Mouse (Mus musculus) forebrain, embryonic 11.5 days (tissue): ENCODE data around the gene Car7. TPM values are rescaled to one million over a fixed set of nuclear protein-coding genes. Genes with fewer than 3 reads are reported as not detected.
A peak's percentile ranks its signal among the peaks of the same experiment; 100 is the strongest.

ENCODE experiments used
- ATAC-seq: fragments of 200-750 bp; cut with Nextera tagmentation; replicated peaks from 2 replicates; pipeline ENCODE4 v1.8.0; 2017; ENCODE audit warnings: moderate TSS enrichment; ENCODE audit not compliant: low FRiP score
- DNase-seq: peaks from one replicate; pipeline ENCODE4 v3.0.0-alpha.2; 2017; ENCODE audit warnings: low spot score
- H3K27ac ChIP-seq: fragments of 300-500 bp; sonication (generic); 2 replicates; pipeline ENCODE4 v1.5.1; 2014; ENCODE audit warnings: low read depth, low read length
- H3K27me3 ChIP-seq: fragments of 300-500 bp; sonication (generic); 2 replicates; pipeline ENCODE4 v1.6.1; 2014; ENCODE audit warnings: mild to moderate bottlenecking, low read length, mixed read lengths; ENCODE audit not compliant: control insufficient read depth, insufficient read depth
- H3K36me3 ChIP-seq: fragments of 300-500 bp; sonication (generic); 2 replicates; pipeline ENCODE4 v1.6.1; 2014; ENCODE audit warnings: mild to moderate bottlenecking, low read length, moderate library complexity, mixed read lengths; ENCODE audit not compliant: control insufficient read depth, insufficient read depth
- H3K4me1 ChIP-seq: fragments of 300-500 bp; sonication (generic); replicated peaks from 2 replicates; pipeline ENCODE4 v1.6.1; 2014; ENCODE audit warnings: low read length, mixed read lengths; ENCODE audit not compliant: control insufficient read depth, insufficient read depth
- H3K4me2 ChIP-seq: fragments of 300-500 bp; sonication (generic); 2 replicates; pipeline ENCODE4 v1.6.1; 2014; ENCODE audit warnings: low read depth, mild to moderate bottlenecking, low read length, moderate library complexity, mixed read lengths; ENCODE audit not compliant: severe bottlenecking
- H3K4me3 ChIP-seq: fragments of 300-500 bp; sonication (generic); 2 replicates; pipeline ENCODE4 v1.5.1; 2014; ENCODE audit warnings: low read depth, low read length
- H3K9ac ChIP-seq: fragments of 300-500 bp; sonication (generic); 2 replicates; pipeline ENCODE4 v1.6.1; 2014; ENCODE audit warnings: low read length
- H3K9me3 ChIP-seq: fragments of 300-500 bp; sonication (generic); 2 replicates; pipeline ENCODE4 v1.6.1; 2016; ENCODE audit warnings: low read length, mixed read lengths; ENCODE audit not compliant: control insufficient read depth
- WGBS: fragments of 180-500 bp; shearing (Covaris S2); extraction: QIAGEN DNeasy Blood & Tissue Kit; methylation state at CpG from one replicate; pipeline ENCODE4 v1.1.7; 2014; 5-methylcytosine and 5-hydroxymethylcytosine counted together
- polyA plus RNA-seq: library from polyadenylated mRNA; unstranded; fragments of >200 nt; fragmentation: Nextera tagmentation; extraction: Ambion mirVana; gene quantifications from 2 replicates; pipeline ENCODE4 v1.2.1, GENCODE M21; 2014

Gene Car7
- polyA plus RNA-seq, 1 experiment from 2014 or later = 0.79 TPM

GRCm38 (mm10) chr8:104555191-104555590 is 20.7 kb downstream of the Car7 start:
- Histone ChIP-seq H3K27ac (no peak overlapping the region), H3K4me3 (no peak overlapping the region), H3K36me3 (no peaks in the 10 kb centered on the region), H3K27me3 (no peaks in the 10 kb centered on the region), H3K4me1 (no peaks in the 10 kb centered on the region), H3K9me3 (no peaks in the 10 kb centered on the region), H3K4me2 (no peak overlapping the region), H3K9ac (no peak overlapping the region)
- ATAC-seq (no peak), DNase-seq (no peak)
- WGBS = 90% methylated on average over 4 of the region's 4 CpGs

GRCm38 (mm10) chr8:104557226-104557625 is 22.7 kb downstream of the Car7 start:
- no peak for DNase-seq
- H3K4me2 ChIP-seq = no peak overlapping the region
- 87% methylated on average over 7 of the region's 7 CpGs for WGBS
- no peaks in the 10 kb centered on the region for H3K27me3 ChIP-seq
- no peak overlapping the region for H3K27ac ChIP-seq
- no peak for ATAC-seq
- H3K4me1 ChIP-seq = no peaks in the 10 kb centered on the region
- no peak overlapping the region for H3K4me3 ChIP-seq
- no peak overlapping the region for H3K9ac ChIP-seq
- H3K36me3 ChIP-seq = no peaks in the 10 kb centered on the region
- H3K9me3 ChIP-seq = no peaks in the 10 kb centered on the region

GRCm38 (mm10) chr8:104560731-104561130 is 26.2 kb downstream of the Car7 start:
- Histone ChIP-seq H3K4me3 (no peak overlapping the region), H3K36me3 (no peaks in the 10 kb centered on the region), H3K9ac (no peak overlapping the region), H3K4me2 (no peak overlapping the region), H3K27ac (no peak overlapping the region), H3K27me3 (no peaks in the 10 kb centered on the region), H3K4me1 (no peaks in the 10 kb centered on the region), H3K9me3 (no peaks in the 10 kb centered on the region)
- ATAC-seq (no peak), DNase-seq (no peak)

- DNase-seq (peak; percentile 91), ATAC-seq (peak; percentile 90)
- no peaks in the 10 kb centered on the region for H3K4me1 ChIP-seq
- H3K27ac ChIP-seq = no peak overlapping the region
- no peaks in the 10 kb centered on the region for H3K27me3 ChIP-seq
- 18% methylated on average over 22 of the region's 22 CpGs for WGBS
- H3K36me3 ChIP-seq = no peaks in the 10 kb centered on the region
- H3K4me2 ChIP-seq = no peak overlapping the region
- no peak overlapping the region for H3K4me3 ChIP-seq
- no peaks in the 10 kb centered on the region for H3K9me3 ChIP-seq
- no peak overlapping the region for H3K9ac ChIP-seq
Observed at GRCm38 (mm10) chr8:104564633-104565456, 30.4 kb downstream of the Car7 start.

- 97% methylated on average over 5 of the region's 5 CpGs for WGBS
- DNase-seq (no peak), ATAC-seq (peak; percentile 41; the same call in 1 of the 2 replicates)
- H3K27ac ChIP-seq = no peak overlapping the region
- no peaks in the 10 kb centered on the region for H3K27me3 ChIP-seq
- H3K4me1 ChIP-seq = no peaks in the 10 kb centered on the region
- no peaks in the 10 kb centered on the region for H3K36me3 ChIP-seq
- no peak overlapping the region for H3K4me3 ChIP-seq
- H3K9me3 ChIP-seq = no peaks in the 10 kb centered on the region
- H3K4me2 ChIP-seq = no peak overlapping the region
- H3K9ac ChIP-seq = no peak overlapping the region
Observed at GRCm38 (mm10) chr8:104565457-104565798, 30.9 kb downstream of the Car7 start.

GRCm38 (mm10) chr8:104569559-104569958 is 35.1 kb downstream of the Car7 start:
- H3K4me3 ChIP-seq = no peak overlapping the region
- WGBS = 57% methylated on average over 1 of the region's 1 CpGs
- H3K4me2 ChIP-seq = no peak overlapping the region
- no peak overlapping the region for H3K27ac ChIP-seq
- no peaks in the 10 kb centered on the region for H3K36me3 ChIP-seq
- ATAC-seq (no peak), DNase-seq (no peak)
- H3K9ac ChIP-seq = no peak overlapping the region
- H3K27me3 ChIP-seq = no peaks in the 10 kb centered on the region
- H3K4me1 ChIP-seq = no peaks in the 10 kb centered on the region; the same call in 1 of the 2 replicates
- no peaks in the 10 kb centered on the region for H3K9me3 ChIP-seq

- H3K27ac ChIP-seq = no peak overlapping the region
- 5% methylated on average over 26 of the region's 26 CpGs for WGBS
Observed at GRCm38 (mm10) chr8:104570436-104571343, 36.2 kb downstream of the Car7 start.

GRCm38 (mm10) chr8:104576820-104577219 is 42.3 kb downstream of the Car7 start:
- DNase-seq = no peak
- Histone ChIP-seq H3K4me1 (no peaks in the 10 kb centered on the region), H3K27me3 (no peaks in the 10 kb centered on the region), H3K27ac (no peak overlapping the region), H3K4me2 (no peak overlapping the region), H3K9me3 (no peaks in the 10 kb centered on the region), H3K4me3 (no peak overlapping the region), H3K36me3 (no peaks in the 10 kb centered on the region), H3K9ac (no peak overlapping the region)
- no peak for ATAC-seq
- 94% methylated on average over 3 of the region's 3 CpGs for WGBS

More at GRCm38 (mm10) chr8:104570436-104571343, 36.2 kb downstream of the Car7 start:
- Histone ChIP-seq H3K9ac (peak overlapping the region; percentile 47), H3K9me3 (no peaks in the 10 kb centered on the region), H3K4me1 (no peaks in the 10 kb centered on the region; the same call in 1 of the 2 replicates), H3K36me3 (no peaks in the 10 kb centered on the region), H3K27me3 (no peaks in the 10 kb centered on the region), H3K4me3 (peak overlapping the region; percentile 30), H3K4me2 (peak overlapping the region; percentile 62)
- ATAC-seq (peak; percentile 71), DNase-seq (peak; percentile 90)
